Mouse (Mus musculus) forebrain, embryonic 16.5 days (tissue): ENCODE measurements around the gene Ccdc173. TPM values are rescaled to one million over a fixed set of nuclear protein-coding genes. Genes with fewer than 3 reads are reported as not detected.
"Not testable (repeated sequence)": the region's sequence is repeated elsewhere in the genome, so short reads cannot be mapped to it uniquely, and the experiment has no call there.

ENCODE experiments used
- ATAC-seq: fragments of 200-750 bp; cut with Nextera tagmentation; 2 replicates; pipeline ENCODE4 v1.8.0; 2017; ENCODE audit warnings: mild to moderate bottlenecking, moderate library complexity
- H3K27ac ChIP-seq: fragments of 300-500 bp; sonication (generic); 2 replicates; pipeline ENCODE4 v1.5.1; 2014; ENCODE audit warnings: low read length, control low read depth
- H3K27me3 ChIP-seq: fragments of 300-500 bp; sonication (generic); replicated peaks from 2 replicates; pipeline ENCODE4 v1.6.1; 2014; ENCODE audit warnings: low read length; ENCODE audit not compliant: control insufficient read depth, insufficient read depth
- H3K36me3 ChIP-seq: fragments of 300-500 bp; sonication (generic); 2 replicates; pipeline ENCODE4 v1.6.1; 2014; ENCODE audit not compliant: control insufficient read depth, insufficient read depth
- H3K4me1 ChIP-seq: fragments of 300-500 bp; sonication (generic); replicated peaks from 2 replicates; pipeline ENCODE4 v1.6.1; 2014; ENCODE audit warnings: low read length; ENCODE audit not compliant: control insufficient read depth, insufficient read depth
- H3K4me2 ChIP-seq: fragments of 300-500 bp; sonication (generic); 2 replicates; pipeline ENCODE4 v1.6.1; 2014; ENCODE audit warnings: mild to moderate bottlenecking, low read length, control low read depth
- H3K4me3 ChIP-seq: fragments of 300-500 bp; sonication (generic); replicated peaks from 2 replicates; pipeline ENCODE4 v1.5.1; 2014; ENCODE audit warnings: mild to moderate bottlenecking, low read length, control low read depth
- H3K9ac ChIP-seq: fragments of 300-500 bp; sonication (generic); replicated peaks from 2 replicates; pipeline ENCODE4 v1.6.1; 2014; ENCODE audit warnings: low read depth, low read length, control low read depth
- H3K9me3 ChIP-seq: fragments of 300-500 bp; sonication (generic); 2 replicates; pipeline ENCODE4 v1.6.1; 2016; ENCODE audit warnings: low read length; ENCODE audit not compliant: control insufficient read depth
- WGBS: fragments of 180-500 bp; shearing (Covaris S2); extraction: QIAGEN DNeasy Blood & Tissue Kit; methylation state at CpG from one replicate; pipeline ENCODE4 v1.1.7; 2014; 5-methylcytosine and 5-hydroxymethylcytosine counted together
- polyA plus RNA-seq: library from polyadenylated mRNA; unstranded; fragments of >200 nt; fragmentation: Nextera tagmentation; extraction: Ambion mirVana; gene quantifications from 2 replicates; pipeline ENCODE4 v1.2.1, GENCODE M21; 2015

Gene Ccdc173
- polyA plus RNA-seq, 1 experiment from 2014 or later, result 1.9 TPM

DNA sequence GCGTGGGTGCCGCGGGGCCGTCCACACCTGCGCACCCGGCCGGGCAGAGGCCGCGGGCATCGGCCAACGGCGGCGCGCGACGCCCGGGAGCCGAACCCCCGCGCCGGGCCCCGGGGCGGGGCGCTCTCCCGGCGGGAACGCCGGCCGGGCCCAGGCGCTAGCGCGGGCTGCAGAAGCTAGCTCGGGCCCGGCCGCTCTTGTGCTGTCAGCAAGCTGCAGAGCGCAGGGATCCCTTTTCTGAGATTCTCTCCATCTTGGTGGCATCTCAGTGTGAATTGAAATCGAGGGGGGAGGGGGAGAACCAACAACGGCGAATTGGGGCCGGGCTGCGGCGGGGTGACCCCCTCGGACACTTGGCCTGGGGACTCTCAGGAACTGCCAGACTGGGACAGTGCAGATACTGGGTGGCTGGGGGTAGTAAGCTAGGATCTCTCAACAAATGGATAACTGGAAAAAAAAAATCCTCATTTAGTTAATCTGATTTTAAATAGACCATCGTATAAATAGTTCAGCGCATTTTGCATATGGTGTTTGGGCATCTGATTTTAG, 33.8 kb upstream of the Ccdc173 start:
- Histone ChIP-seq H3K27ac (peak overlapping the region; percentile 93), H3K4me3 (peak overlapping the region; percentile 81), H3K9me3 (no peaks in the 10 kb centered on the region), H3K9ac (peak overlapping the region; percentile 96), H3K27me3 (no peaks in the 10 kb centered on the region), H3K4me2 (peak overlapping the region; percentile 64), H3K36me3 (no peaks in the 10 kb centered on the region), H3K4me1 (peaks cover 24% of the 10 kb centered on the region)
- peak; percentile 90 for ATAC-seq
- 1% methylated on average over 42 of the region's 45 CpGs for WGBS

DNA sequence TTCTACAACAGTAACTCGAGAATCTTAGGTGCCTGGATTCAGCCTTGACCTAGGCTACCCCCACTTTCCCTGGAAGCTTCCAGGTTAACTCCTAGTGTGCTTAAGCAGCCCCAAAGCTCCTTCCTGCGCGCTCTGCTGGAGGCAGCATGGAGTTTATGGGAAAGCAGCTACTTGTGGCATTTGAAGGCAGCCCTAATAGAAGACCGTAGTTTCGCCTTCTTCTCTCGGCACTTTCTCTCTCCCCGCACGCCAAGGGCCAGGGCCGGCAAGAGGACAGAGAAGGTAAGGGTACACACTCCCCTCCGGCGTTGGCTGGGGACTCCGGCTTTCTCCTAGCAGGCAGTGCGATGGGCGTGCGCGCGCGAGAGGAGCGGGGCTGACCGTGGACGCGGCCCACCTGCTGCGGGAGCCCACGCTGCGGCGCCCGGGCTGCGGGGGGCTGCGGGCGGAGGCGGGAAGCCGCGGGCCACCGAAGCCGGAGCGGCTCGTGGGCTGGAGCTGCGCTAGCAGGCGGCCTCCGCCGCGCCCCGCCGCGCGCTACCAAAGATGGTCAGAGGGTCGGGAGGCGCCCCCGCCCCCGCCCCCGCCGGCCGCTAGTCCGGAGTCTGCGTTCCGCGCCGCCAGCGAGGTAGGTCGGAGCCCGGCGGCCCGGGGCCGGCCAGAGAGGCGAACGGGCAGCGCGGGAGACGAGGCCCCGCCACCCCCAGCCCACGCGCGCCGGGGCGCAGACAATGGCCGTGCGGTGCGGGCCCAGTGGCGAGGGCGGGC, 33.2 kb upstream of the Ccdc173 start:
- under 1% methylated on average over 79 of the region's 80 CpGs for WGBS

DNA sequence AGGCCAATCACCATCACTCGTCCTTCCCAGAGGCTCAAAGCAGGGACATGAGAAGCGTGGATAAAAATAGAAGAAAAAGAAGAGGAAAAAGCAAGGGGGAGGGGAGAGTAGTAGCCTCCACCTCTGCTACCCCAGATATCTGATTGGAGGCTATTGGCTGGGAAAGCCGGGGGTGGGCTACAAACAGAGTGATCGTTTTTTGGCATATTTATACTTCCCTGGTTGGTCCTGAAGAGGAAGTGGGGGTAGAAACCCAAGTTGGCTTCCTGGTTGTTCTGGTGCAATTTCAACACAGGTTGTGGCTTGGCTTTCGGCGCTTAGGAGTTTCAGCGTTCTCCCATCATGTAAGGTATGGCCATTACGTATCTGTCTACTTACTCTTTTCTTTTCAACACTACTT, 32.3 kb upstream of the Ccdc173 start, which contains the start of gene Klhl23:
Gene Klhl23 (plus strand): TSS at position 234 of the 400 bp plus-strand sequence.
- Histone ChIP-seq H3K36me3 (no peaks in the 10 kb centered on the region), H3K9ac (peak within 1 kb of the TSS; percentile 96), H3K27me3 (no peaks in the 10 kb centered on the region), H3K27ac (peak within 1 kb of the TSS; percentile 93), H3K4me3 (peak within 1 kb of the TSS; percentile 81), H3K4me1 (peaks cover 23% of the 10 kb centered on the region), H3K9me3 (no peaks in the 10 kb centered on the region), H3K4me2 (peak within 1 kb of the TSS; percentile 64)
- WGBS, result 31% methylated on average over 8 of the region's 8 CpGs
- no peak for ATAC-seq

More for the DNA sequence above, 33.2 kb upstream of the Ccdc173 start:
- no peaks in the 10 kb centered on the region for H3K9me3 ChIP-seq
- no peaks in the 10 kb centered on the region for H3K27me3 ChIP-seq
- H3K36me3 ChIP-seq, result no peaks in the 10 kb centered on the region
- H3K27ac ChIP-seq, result peak overlapping the region; percentile 93
- H3K4me3 ChIP-seq, result peak overlapping the region; percentile 81
- peaks cover 24% of the 10 kb centered on the region for H3K4me1 ChIP-seq
- peak; percentile 72 for ATAC-seq
- H3K9ac ChIP-seq, result peak overlapping the region; percentile 96
- peak overlapping the region; percentile 64 for H3K4me2 ChIP-seq

DNA sequence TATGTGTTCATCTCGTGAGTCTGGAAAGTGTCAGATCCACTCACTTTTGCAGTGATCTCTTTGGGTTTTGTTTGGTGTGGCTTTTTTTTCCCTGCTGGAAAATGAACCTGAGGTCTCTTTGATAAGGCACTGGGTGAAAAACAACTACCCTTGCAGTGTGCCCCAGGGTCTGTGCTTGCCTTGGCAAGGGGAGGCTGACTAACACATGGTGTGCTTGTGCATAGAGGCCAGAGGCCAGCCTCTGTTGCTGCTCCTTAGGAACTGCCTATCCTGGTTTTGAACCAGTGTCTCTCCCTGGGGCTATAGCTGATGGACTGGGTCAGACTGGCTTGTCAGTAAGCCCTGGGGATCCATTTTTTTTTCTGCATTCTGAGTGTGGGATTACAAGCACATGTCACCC, 30.8 kb upstream of the Ccdc173 start:
- H3K27ac ChIP-seq, result no peak overlapping the region
- no peaks in the 10 kb centered on the region for H3K27me3 ChIP-seq
- no peak overlapping the region for H3K4me2 ChIP-seq
- peaks cover 18% of the 10 kb centered on the region for H3K4me1 ChIP-seq
- WGBS, result 73% methylated on average over 1 of the region's 1 CpGs
- H3K9me3 ChIP-seq, result no peaks in the 10 kb centered on the region
- no peaks in the 10 kb centered on the region for H3K36me3 ChIP-seq
- H3K9ac ChIP-seq, result no peak overlapping the region
- H3K4me3 ChIP-seq, result no peak overlapping the region
- ATAC-seq, result no peak

DNA sequence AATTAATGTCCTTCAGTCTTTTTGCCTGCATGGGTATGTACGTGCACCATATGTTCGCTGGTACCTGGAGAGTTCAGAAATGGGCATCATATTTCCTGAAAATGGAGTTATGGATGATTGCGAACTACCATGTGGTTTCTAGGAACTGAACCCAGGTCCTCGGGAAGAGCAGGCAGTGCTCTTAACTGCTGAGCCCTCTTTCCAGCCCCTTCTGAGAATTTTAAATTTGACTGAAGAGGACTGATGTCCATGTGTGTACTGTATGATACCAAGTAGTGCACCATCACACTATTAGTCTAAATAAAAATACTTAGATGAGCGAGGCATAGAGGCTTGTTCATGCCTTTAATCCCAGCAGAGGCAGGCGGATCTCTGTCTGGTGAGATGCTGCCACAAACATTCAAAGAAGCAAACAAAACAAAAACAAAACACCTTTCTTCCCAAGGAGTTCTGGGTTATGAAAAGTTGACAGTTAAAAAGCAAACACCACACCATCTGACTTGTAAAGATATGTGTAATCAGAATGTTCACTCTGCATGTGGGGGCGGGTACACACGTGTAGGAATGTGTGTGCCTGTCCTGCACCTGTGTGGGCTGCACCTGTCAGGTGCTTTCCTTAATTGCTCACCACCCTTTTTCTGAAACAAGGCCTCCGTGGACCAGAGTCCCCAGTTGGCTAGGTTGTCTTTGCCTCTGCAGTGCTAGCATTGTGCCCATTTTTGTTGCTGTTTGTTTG, 29.1 kb upstream of the Ccdc173 start:
- H3K36me3 ChIP-seq, result no peaks in the 10 kb centered on the region
- H3K9ac ChIP-seq, result no peak overlapping the region
- ATAC-seq, result no peak

DNA sequence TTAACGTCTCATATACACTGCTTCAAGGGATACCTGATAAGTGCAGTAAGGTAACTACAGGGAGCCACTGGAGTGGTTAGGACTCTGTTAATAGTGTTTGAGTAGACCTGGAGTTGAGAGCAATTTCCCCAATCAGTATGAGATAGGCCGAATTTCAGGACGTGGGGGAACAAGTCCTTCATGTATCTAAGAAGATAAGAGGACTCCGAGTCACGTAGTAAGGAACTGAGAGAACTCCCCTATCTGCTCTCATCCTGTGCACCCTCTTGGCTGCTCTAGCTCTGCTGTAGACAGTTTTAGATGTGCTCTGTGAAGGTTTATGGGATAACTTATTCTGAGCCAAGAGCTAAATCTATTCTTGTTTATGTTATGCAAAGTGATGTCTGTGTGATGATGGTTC, 27.2 kb upstream of the Ccdc173 start:
- no peak overlapping the region for H3K4me2 ChIP-seq
- H3K36me3 ChIP-seq, result no peaks in the 10 kb centered on the region
- ATAC-seq, result no peak
- H3K4me3 ChIP-seq, result no peak overlapping the region
- no peaks in the 10 kb centered on the region for H3K9me3 ChIP-seq
- H3K27ac ChIP-seq, result no peak overlapping the region
- H3K27me3 ChIP-seq, result no peaks in the 10 kb centered on the region
- WGBS, result 90% methylated on average over 5 of the region's 5 CpGs
- no peaks in the 10 kb centered on the region; the same call in 1 of the 2 replicates for H3K4me1 ChIP-seq
- no peak overlapping the region for H3K9ac ChIP-seq

More for the DNA sequence above, 29.1 kb upstream of the Ccdc173 start:
- Histone ChIP-seq H3K4me1 (peaks cover 4% of the 10 kb centered on the region), H3K4me2 (no peak overlapping the region), H3K4me3 (no peak overlapping the region), H3K27ac (no peak overlapping the region), H3K27me3 (no peaks in the 10 kb centered on the region), H3K9me3 (no peaks in the 10 kb centered on the region)
- 85% methylated on average over 9 of the region's 9 CpGs for WGBS

DNA sequence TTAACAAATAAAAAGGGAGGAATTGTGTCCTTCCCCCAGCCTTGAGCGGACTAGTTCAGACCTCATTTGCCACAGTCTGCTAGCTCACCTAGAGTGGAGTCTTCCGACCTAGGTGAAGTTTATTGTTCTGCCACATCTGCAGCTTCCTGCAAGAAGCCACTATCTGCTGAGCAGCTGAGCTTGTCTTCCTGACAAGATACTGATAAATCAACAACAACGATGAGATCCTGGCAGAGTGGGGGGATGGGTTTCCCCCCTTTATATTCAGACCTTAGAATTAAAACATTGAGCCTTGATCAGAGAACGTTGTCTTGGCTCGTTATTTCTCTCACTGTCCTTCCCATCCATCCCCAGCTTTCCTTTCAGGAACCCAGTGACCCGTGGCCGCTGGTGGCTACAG, 22.0 kb upstream of the Ccdc173 start:
- H3K27ac ChIP-seq, H3K27me3 ChIP-seq, H3K4me1 ChIP-seq, H3K4me3 ChIP-seq, H3K9ac ChIP-seq, H3K9me3 ChIP-seq, H3K4me2 ChIP-seq, ATAC-seq, H3K36me3 ChIP-seq: not testable (repeated sequence)
- WGBS, result 47% methylated on average over 7 of the region's 7 CpGs

DNA sequence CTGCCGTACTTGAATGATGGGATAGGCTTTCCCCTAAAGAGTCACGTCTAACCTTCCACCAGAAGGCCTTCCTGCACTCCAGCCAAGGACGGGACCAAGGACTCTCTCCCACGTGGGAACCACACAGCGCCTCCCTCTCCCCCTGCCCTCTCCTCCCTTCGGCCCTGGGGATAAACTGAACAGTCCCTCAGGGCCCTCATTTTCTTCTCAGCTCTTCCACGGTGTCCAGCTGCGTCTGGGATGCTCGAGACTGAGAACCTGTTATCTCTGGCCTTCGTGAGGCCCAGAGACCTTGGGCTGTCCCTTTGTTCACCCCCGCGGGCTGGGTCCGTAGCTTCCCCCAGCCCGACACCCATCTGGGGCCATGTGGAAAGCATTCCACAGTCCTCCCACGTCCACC, 20.8 kb upstream of the Ccdc173 start:
- 70% methylated on average over 15 of the region's 15 CpGs for WGBS
- Histone ChIP-seq H3K4me2 (no peak overlapping the region), H3K9me3 (no peaks in the 10 kb centered on the region), H3K27ac (no peak overlapping the region), H3K36me3 (no peaks in the 10 kb centered on the region), H3K4me3 (no peak overlapping the region), H3K9ac (no peak overlapping the region), H3K27me3 (no peaks in the 10 kb centered on the region), H3K4me1 (no peaks in the 10 kb centered on the region)
- ATAC-seq, result no peak

DNA sequence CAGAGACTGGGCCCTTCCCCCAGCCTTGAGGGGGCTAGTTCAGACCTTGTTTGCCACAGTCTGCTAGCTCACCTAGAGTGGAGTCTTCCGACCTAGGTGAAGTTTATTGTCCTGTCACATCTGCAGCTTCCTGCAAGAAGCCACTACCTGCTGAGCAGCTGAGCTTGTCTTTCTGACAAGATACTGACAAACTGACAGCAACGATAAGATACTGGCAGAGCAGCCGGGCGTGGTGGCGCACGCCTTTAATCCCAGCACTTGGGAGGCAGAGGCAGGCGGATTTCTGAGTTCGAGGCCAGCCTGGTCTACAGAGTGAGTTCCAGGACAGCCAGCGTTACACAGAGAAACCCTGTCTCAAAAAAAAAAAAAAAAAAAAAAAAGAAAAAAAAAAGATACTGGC, 15.3 kb upstream of the Ccdc173 start:
- H3K27ac ChIP-seq, H3K4me1 ChIP-seq, H3K4me3 ChIP-seq, ATAC-seq, H3K27me3 ChIP-seq, H3K9ac ChIP-seq, H3K36me3 ChIP-seq, H3K9me3 ChIP-seq, H3K4me2 ChIP-seq: not testable (repeated sequence)
- 85% methylated on average over 8 of the region's 9 CpGs for WGBS
